Mouse (Mus musculus) olfactory bulb, adult 2 months (tissue): ENCODE results near the gene Lhx3. TPM values are rescaled to one million over a fixed set of nuclear protein-coding genes. Genes with fewer than 3 reads are reported as not detected.
A peak's percentile ranks its signal among the peaks of the same experiment; 100 is the strongest.

Source experiments
- H3K27ac ChIP-seq: fragments of 200-500 bp; 2 replicates; pipeline ENCODE4 v1.5.1; 2012; ENCODE audit warnings: low read depth, low read length; ENCODE audit not compliant: insufficient read depth
- H3K4me1 ChIP-seq: fragments of 200-500 bp; 2 replicates; pipeline ENCODE4 v1.6.1; 2012; ENCODE audit warnings: low read length; ENCODE audit not compliant: control insufficient read depth, insufficient read depth
- H3K4me3 ChIP-seq: fragments of 200-500 bp; 2 replicates; pipeline ENCODE4 v1.5.1; 2012; ENCODE audit warnings: mild to moderate bottlenecking, low read depth, low read length, moderate library complexity; ENCODE audit not compliant: insufficient read depth
- CTCF ChIP-seq: fragments of 200-500 bp; IDR thresholded peaks from 2 replicates; pipeline ENCODE4 v1.5.1; 2012; ENCODE audit warnings: low read depth, mild to moderate bottlenecking, low read length, moderate library complexity; ENCODE audit not compliant: insufficient read depth
- POLR2A ChIP-seq: fragments of 200-500 bp; IDR thresholded peaks from 2 replicates; pipeline ENCODE4 v1.6.1; 2012; ENCODE audit warnings: mild to moderate bottlenecking, low read depth, low read length, moderate library complexity; ENCODE audit not compliant: insufficient read depth
- WGBS: fragments of 180-500 bp; shearing (Covaris S2); methylation state at CpG from one replicate; pipeline ENCODE4 v1.1.7; 2018; 5-methylcytosine and 5-hydroxymethylcytosine counted together
- polyA plus RNA-seq: library from polyadenylated mRNA; stranded (reverse); fragments of >200 nt; gene quantifications from 2 replicates; pipeline ENCODE4 v1.2.4, GENCODE M21; 2012; ENCODE audit warnings: low replicate concordance; ENCODE audit not compliant: missing spikeins, insufficient read depth, insufficient read length

Lhx3 gene
- polyA plus RNA-seq, 1 experiment = not detected

DNA sequence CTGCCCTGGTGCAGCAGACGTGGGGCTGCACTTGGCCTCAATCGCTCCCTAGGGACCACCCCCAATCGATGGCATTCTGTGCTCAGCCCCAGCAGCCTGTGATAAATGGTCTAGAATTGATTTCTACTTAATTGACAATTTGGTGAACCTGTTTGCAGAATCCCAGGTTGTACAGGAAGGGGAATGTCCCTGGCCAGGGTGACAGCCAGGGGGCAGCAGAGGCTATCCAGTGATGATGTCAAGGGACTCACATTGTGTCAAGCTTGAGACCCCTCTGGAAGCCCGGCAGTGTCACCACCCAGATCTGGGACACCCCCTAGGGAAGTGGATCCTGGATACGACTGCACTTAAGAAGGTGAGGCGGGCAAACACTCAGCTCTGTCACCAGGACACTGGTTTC is 25.4 kb downstream of the Lhx3 start:
- 34% methylated on average over 6 of the region's 6 CpGs for WGBS
- Histone ChIP-seq H3K4me1 (no peaks in the 10 kb centered on the region), H3K27ac (no peak overlapping the region), H3K4me3 (no peak overlapping the region)
- TF ChIP-seq POLR2A (no peak), CTCF (peak; percentile 20; the same call in 1 of the 2 replicates)

DNA sequence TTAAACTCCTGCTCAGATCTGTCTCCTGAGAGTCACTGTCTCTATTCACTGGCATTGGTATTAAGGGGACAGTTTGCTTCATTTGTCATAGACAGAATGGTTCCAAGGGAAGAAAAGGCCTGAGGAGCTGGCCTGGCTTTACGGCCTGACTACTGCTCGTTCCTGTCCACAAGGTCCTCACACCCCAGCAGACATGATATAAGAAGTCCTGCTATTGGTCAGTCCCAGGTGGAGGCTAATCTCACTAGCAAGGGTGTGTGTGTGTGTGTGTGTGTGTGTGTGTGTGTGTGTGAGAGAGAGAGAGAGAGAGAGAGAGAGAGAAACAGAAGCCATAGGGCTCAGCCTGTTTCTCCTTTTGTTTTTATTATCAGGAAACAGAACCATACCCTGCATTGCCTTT is 30.9 kb downstream of the Lhx3 start:
- Histone ChIP-seq H3K4me1 (no peaks in the 10 kb centered on the region), H3K4me3 (no peak overlapping the region), H3K27ac (no peak overlapping the region)
- WGBS = 79% methylated on average over 2 of the region's 2 CpGs
- TF ChIP-seq CTCF (no peak), POLR2A (no peak)

DNA sequence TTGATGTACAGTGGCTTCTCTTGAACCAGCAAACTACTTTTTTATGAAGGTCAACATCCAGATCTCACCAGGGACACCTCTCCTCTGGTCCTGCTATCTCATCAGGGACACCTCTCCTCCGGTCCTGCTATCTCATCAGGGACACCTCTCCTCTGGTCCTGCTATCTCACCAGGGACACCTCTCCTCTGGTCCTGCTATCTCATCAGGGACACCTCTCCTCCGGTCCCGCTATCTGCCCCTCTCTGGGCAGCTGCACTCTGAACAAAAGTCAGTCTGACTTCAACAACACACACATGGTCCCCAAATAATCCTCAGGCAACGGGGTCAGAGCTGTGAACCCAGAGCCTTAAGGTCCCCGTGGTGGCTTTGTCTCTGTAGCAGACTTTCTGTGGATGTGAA is 31.4 kb downstream of the Lhx3 start:
- Histone ChIP-seq H3K4me1 (no peaks in the 10 kb centered on the region), H3K4me3 (no peak overlapping the region), H3K27ac (no peak overlapping the region)
- 79% methylated on average over 5 of the region's 5 CpGs for WGBS
- no peak for TF ChIP-seq CTCF
- no peak for TF ChIP-seq POLR2A

DNA sequence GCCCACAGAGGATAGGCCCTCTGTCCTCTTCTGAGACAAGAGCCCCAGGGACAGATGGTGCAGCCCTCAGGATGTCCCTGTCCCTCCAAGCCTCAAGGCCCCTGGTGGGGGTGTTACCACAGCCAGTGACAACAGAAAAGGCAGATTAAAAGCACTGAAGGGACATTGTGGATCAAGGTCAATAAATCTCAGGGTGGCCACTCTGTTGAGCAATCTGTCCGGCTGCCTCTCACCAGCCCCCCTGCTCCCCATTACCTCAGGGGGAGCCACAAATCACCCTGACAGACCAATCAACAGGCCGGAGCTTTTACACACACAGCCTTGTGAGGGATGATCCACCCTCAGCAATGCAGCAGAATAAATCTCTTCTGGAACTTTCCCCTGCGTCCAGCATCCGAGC is 32.9 kb downstream of the Lhx3 start:
- 53% methylated on average over 4 of the region's 4 CpGs for WGBS
- no peak overlapping the region for H3K27ac ChIP-seq
- TF ChIP-seq POLR2A = no peak
- no peak for TF ChIP-seq CTCF
- peaks cover 8% of the 10 kb centered on the region for H3K4me1 ChIP-seq
- H3K4me3 ChIP-seq = no peak overlapping the region

DNA sequence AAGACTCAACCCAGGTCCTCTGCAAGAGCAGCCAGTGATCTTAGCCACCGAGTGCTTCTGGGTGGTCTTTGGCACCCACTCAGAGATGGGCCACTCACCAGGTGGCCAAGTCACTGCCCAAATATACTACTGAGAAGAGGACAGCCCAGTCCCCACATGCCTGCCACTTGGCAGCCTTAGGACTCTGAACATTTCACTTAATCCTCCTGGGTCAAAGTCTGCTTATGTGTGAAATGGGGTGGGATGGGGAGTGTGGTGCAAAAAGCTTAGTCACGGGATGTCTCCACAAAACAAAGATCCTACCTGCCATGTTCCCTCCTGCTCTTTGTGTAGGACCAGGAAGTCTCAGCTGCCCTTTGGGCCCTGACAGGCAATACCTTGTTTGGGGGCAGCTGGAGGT is 35.9 kb downstream of the Lhx3 start:
- 78% methylated on average over 2 of the region's 2 CpGs for WGBS
- Histone ChIP-seq H3K4me3 (no peak overlapping the region), H3K4me1 (peaks cover 13% of the 10 kb centered on the region), H3K27ac (no peak overlapping the region)
- TF ChIP-seq POLR2A = no peak
- no peak for TF ChIP-seq CTCF

DNA sequence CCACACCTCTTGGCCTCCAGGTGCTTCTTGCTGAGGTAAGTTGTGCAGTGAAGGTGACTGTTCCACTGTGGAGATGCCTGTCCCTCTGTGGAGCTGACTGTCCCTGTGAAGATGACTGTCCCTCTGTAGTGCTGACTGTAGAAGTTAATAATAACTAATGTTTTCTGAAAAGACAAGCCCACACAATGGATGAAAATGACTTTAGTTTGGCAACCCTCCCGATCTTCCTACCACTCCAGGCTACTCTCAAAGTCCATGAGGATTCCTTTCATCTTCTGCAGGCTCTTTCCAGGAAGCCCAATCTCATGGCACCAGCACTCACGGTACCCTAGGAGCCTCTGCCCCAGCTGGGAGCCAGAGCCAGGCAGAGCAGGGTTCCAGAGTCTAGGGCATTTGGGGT is 37.7 kb downstream of the Lhx3 start:
- TF ChIP-seq POLR2A = no peak
- no peak for TF ChIP-seq CTCF
- WGBS = 58% methylated on average over 2 of the region's 2 CpGs
- no peak overlapping the region for H3K27ac ChIP-seq
- no peak overlapping the region for H3K4me3 ChIP-seq
- peaks cover 13% of the 10 kb centered on the region for H3K4me1 ChIP-seq

DNA sequence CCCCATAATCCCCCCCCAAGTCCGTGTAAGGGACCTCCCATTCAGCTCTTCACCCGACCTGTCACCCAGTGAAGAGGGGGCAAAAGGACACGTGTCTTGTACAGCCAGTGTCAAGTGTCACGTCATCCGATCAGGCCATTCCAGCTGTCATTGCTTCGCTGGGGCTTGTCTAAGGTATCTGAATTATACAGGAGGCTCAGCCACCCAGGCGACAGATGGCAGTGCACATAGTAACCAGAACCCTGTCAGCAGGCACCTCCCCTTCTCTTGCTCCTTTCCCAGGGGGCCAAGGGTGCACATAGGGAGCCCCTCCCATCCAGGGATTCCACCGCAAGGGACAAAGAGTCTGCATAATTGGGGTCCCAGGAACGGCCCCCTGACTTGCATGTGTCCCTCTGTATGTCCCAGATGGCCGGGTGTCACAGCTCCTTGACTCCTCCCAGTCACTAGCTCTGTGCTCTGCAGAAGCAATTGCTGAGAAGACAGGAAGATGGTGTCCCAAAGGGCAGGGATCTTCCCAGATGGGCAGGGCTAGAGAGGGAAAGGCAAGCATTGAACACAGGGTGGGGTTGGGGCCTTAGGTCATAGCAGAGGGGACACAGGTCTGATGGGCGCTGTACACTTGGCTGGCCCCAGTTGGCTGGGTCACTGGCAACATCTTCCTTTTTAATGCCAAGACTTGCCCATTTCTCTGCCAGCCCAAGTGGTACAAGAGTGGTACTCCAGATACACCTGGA is 39.1 kb downstream of the Lhx3 start:
- WGBS = 55% methylated on average over 11 of the region's 11 CpGs
- H3K4me1 ChIP-seq = peaks cover 13% of the 10 kb centered on the region
- no peak overlapping the region for H3K4me3 ChIP-seq
- no peak overlapping the region for H3K27ac ChIP-seq
- TF ChIP-seq POLR2A (no peak), CTCF (no peak)

DNA sequence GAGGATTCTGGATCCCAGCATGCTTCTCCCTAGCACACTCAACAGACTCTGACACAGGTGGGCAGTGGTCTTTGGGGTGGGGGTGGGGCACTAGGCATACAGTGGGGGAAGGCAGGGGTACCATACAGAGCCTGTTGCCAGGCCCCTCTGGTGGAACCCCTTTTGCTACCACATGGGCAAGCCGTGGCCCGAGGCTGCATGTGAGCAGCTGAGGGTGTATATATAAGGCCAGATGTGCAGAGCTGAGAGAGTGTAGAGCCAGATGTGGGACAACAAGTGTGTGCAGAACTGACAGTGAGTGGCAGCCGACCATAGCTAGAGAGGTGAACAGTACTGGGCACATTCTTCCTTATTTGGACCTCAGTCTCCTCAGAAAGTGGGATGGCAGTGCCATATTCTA is 41.2 kb downstream of the Lhx3 start:
- H3K27ac ChIP-seq = no peak overlapping the region
- WGBS = 86% methylated on average over 3 of the region's 3 CpGs
- no peak for TF ChIP-seq CTCF
- TF ChIP-seq POLR2A = no peak
- H3K4me3 ChIP-seq = no peak overlapping the region
- peaks cover 13% of the 10 kb centered on the region for H3K4me1 ChIP-seq

DNA sequence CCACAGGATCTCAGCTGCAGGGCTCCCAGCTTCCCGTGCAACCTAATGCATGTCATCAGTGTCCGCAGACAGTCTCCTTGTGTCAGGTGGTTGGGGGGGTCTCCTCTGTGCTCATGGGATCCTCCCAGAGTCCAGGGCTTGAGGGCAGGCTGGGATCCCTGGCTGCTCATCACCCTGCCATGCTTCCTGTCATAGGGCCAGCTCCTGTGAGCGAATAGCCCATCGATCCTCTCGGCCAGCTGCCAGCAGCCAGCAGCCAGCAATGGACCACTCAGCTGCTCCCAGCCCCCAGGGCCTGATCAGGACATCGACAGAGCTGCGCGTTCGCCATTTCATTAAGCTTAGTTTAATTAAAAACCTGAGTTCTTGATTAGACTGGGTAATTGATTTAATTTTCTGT is 50.0 kb downstream of the Lhx3 start:
- peaks cover 4% of the 10 kb centered on the region for H3K4me1 ChIP-seq
- 82% methylated on average over 9 of the region's 9 CpGs for WGBS

More for the DNA sequence above, 50.0 kb downstream of the Lhx3 start:
- TF ChIP-seq POLR2A = no peak
- TF ChIP-seq CTCF = no peak
- Histone ChIP-seq H3K4me3 (no peak overlapping the region), H3K27ac (no peak overlapping the region)
